ENCODE assay signal across 8 mouse cellular contexts in the genomic region with DNA sequence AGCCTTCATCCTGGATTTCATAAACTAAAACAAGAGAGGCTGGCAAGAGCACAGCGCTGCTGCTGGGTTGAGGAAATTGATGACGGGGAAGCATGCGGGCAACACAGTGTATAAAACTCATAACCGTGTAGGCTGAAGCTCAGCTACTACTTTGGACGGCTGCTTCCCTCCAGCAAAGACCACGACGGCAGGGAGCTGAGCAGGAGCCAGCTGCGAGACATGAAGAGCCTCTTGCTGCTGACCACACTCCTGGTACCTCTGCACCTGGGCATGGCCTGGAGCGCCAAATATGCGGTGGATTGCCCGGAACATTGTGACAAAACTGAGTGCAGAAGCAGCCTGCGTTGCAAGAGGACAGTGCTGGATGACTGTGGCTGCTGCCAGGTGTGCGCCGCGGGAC. TPM values are rescaled to one million over a fixed set of nuclear protein-coding genes. Genes with fewer than 3 reads are reported as not detected.
A peak's percentile ranks its signal among the peaks of the same experiment; 100 is the strongest.
DNase-seq lines count a peak whose midpoint lies in the region; ATAC-seq lines count a peak whose summit lies in the region.

Gene Esm1, plus strand, starts transcription at position 36 of the 400 bp plus-strand sequence.

- intact Hi-C loops in heart, postnatal 36 days (cut with DNase I) = no loop called here

- H3K36me3 ChIP-seq in heart, embryonic 13.5 days = no peaks in the 10 kb centered on the region
- H3K36me3 ChIP-seq in embryonic facial prominence, embryonic 13.5 days = no peaks in the 10 kb centered on the region
- H3K36me3 ChIP-seq in kidney, embryonic 16.5 days (ENCODE audit: insufficient read depth, low read length) = no peaks in the 10 kb centered on the region
- H3K36me3 ChIP-seq in midbrain, embryonic 16.5 days (ENCODE audit: control insufficient read depth, insufficient read depth, low read length) = no peaks in the 10 kb centered on the region

- H3K27me3 ChIP-seq in heart, embryonic 13.5 days (replicated peaks) = peaks cover 13% of the 10 kb centered on the region
- H3K27me3 ChIP-seq in embryonic facial prominence, embryonic 13.5 days = peaks cover 31% of the 10 kb centered on the region
- H3K27me3 ChIP-seq in kidney, embryonic 16.5 days (ENCODE audit: insufficient read depth, low read length) = peaks cover 8% of the 10 kb centered on the region
- no peaks in the 10 kb centered on the region for H3K27me3 ChIP-seq in midbrain, embryonic 16.5 days (ENCODE audit: control insufficient read depth, insufficient read depth, low read depth, low read length)

- H3K9me3 ChIP-seq in heart, embryonic 13.5 days = no peaks in the 10 kb centered on the region
- H3K9me3 ChIP-seq in embryonic facial prominence, embryonic 13.5 days = no peaks in the 10 kb centered on the region
- no peaks in the 10 kb centered on the region for H3K9me3 ChIP-seq in kidney, embryonic 16.5 days (ENCODE audit: low read length)
- H3K9me3 ChIP-seq in midbrain, embryonic 16.5 days (replicated peaks; ENCODE audit: control insufficient read depth, low read length, poor library complexity, severe bottlenecking) = no peaks in the 10 kb centered on the region

- no peak for DNase-seq in heart, postnatal 36 days
- DNase-seq in cerebellum, postnatal 4 days (ENCODE audit: low spot score in 2 of 2) = no peak
- no peak for DNase-seq in gastrocnemius, adult 18-20 months (ENCODE audit: low spot score)
- no peak for DNase-seq in adrenal gland, postnatal 14 days

- peak within 1 kb of the TSS; percentile 25 for H3K4me3 ChIP-seq in heart, embryonic 13.5 days
- H3K4me3 ChIP-seq in embryonic facial prominence, embryonic 13.5 days = peak within 1 kb of the TSS; percentile 18
- H3K4me3 ChIP-seq in kidney, embryonic 16.5 days (ENCODE audit: low read length) = peak within 1 kb of the TSS; percentile 16
- 0 out of 2 replicates have a peak within 1 kb of the TSS, but pooled peaks have one; percentile 1 for H3K4me3 ChIP-seq in midbrain, embryonic 16.5 days (ENCODE audit: low read depth, low read length)

- peak within 1 kb of the TSS; percentile 56 for H3K4me2 ChIP-seq in heart, embryonic 13.5 days
- H3K4me2 ChIP-seq in embryonic facial prominence, embryonic 13.5 days = peak within 1 kb of the TSS; percentile 38
- peak within 1 kb of the TSS; percentile 21; the same call in 1 of the 2 replicates for H3K4me2 ChIP-seq in kidney, embryonic 16.5 days (replicated peaks; ENCODE audit: low read depth, low read length)
- H3K4me2 ChIP-seq in midbrain, embryonic 16.5 days (ENCODE audit: low read length) = peak within 1 kb of the TSS; percentile 40

- peak within 1 kb of the TSS; percentile 45 for H3K9ac ChIP-seq in heart, embryonic 13.5 days
- H3K9ac ChIP-seq in embryonic facial prominence, embryonic 13.5 days = 0 out of 2 replicates have a peak within 1 kb of the TSS, but pooled peaks have one; percentile 22
- no peak within 1 kb of the TSS for H3K9ac ChIP-seq in kidney, embryonic 16.5 days (replicated peaks; ENCODE audit: low read length)
- H3K9ac ChIP-seq in midbrain, embryonic 16.5 days (ENCODE audit: low read depth, low read length) = no peak within 1 kb of the TSS

- no peak within 1 kb of the TSS for H3K27ac ChIP-seq in heart, embryonic 13.5 days (replicated peaks)
- H3K27ac ChIP-seq in embryonic facial prominence, embryonic 13.5 days = no peak within 1 kb of the TSS
- H3K27ac ChIP-seq in kidney, embryonic 16.5 days (ENCODE audit: low read length) = 0 out of 2 replicates have a peak within 1 kb of the TSS, but pooled peaks have one; percentile 13
- no peak within 1 kb of the TSS for H3K27ac ChIP-seq in midbrain, embryonic 16.5 days (ENCODE audit: low read length)

- H3K4me1 ChIP-seq in heart, embryonic 13.5 days = peaks cover 11% of the 10 kb centered on the region
- peaks cover 5% of the 10 kb centered on the region for H3K4me1 ChIP-seq in embryonic facial prominence, embryonic 13.5 days
- H3K4me1 ChIP-seq in kidney, embryonic 16.5 days (ENCODE audit: insufficient read depth, low read length) = no peaks in the 10 kb centered on the region
- no peaks in the 10 kb centered on the region for H3K4me1 ChIP-seq in midbrain, embryonic 16.5 days (ENCODE audit: control insufficient read depth, insufficient read depth, low read length)

- WGBS in heart, embryonic 13.5 days = 38% methylated on average over 15 of the region's 15 CpGs
- 42% methylated on average over 15 of the region's 15 CpGs for WGBS in embryonic facial prominence, embryonic 13.5 days
- WGBS in kidney, embryonic 16.5 days = 34% methylated on average over 15 of the region's 15 CpGs
- 54% methylated on average over 15 of the region's 15 CpGs for WGBS in midbrain, embryonic 16.5 days

- no peak for ATAC-seq in heart, embryonic 13.5 days (ENCODE audit: extremely low read depth, insufficient number of reproducible peaks, low FRiP score, low TSS enrichment)
- ATAC-seq in embryonic facial prominence, embryonic 13.5 days (ENCODE audit: insufficient number of reproducible peaks, insufficient read depth, low FRiP score, low TSS enrichment, low read depth) = no peak
- ATAC-seq in kidney, embryonic 16.5 days (ENCODE audit: low FRiP score, low TSS enrichment) = no peak
- no peak for ATAC-seq in midbrain, embryonic 16.5 days

RNA-seq across cellular contexts. Expression of gene Esm1, which starts in this region (rescaled TPM):
- 1.4 and 1.5 TPM in 2 replicates for polyA plus RNA-seq in heart, embryonic 13.5 days (2015; fragmentation: Nextera tagmentation; extraction: Ambion mirVana)
- under 1 TPM; 0.28 to 0.51 TPM for total RNA-seq in heart, postnatal 36 days (2021)
- polyA plus RNA-seq in embryonic facial prominence, embryonic 13.5 days (2015; fragmentation: Nextera tagmentation; extraction: Ambion mirVana) = 2.6 and 3.7 TPM in 2 replicates
- polyA plus RNA-seq in kidney, embryonic 16.5 days (2015; fragmentation: Nextera tagmentation; extraction: Ambion mirVana) = 8.0 and 9.5 TPM in 2 replicates
- polyA plus RNA-seq in midbrain, embryonic 16.5 days (2015; fragmentation: Nextera tagmentation; extraction: Ambion mirVana) = 1.8 and 2.1 TPM in 2 replicates
- total RNA-seq in gastrocnemius, adult 18-20 months (2021) = under 1 TPM; 0.11 to 0.40 TPM
- total RNA-seq in adrenal gland, postnatal 14 days (2021) = 4.4 and 7.3 TPM in 2 replicates

Comparison
In these comparisons a context has a peak if more than half of its experiments do, and no peak if none do; other contexts are left out.
1. H3K9ac ChIP-seq: peak in heart, embryonic 13.5 days (single experiment) and embryonic facial prominence, embryonic 13.5 days (single experiment); none in kidney, embryonic 16.5 days (single experiment) and midbrain, embryonic 16.5 days (single experiment).
2. Peak in every context shown above with its lines, with median percentiles within 50 percentile points of each other: H3K4me2 ChIP-seq and H3K4me3 ChIP-seq.